Mouse (Mus musculus) heart, adult 9 months (tissue): ENCODE data around the gene Ctf2.
A peak's percentile ranks its signal among the peaks of the same experiment; 100 is the strongest.
"Not testable (repeated sequence)": the region's sequence is repeated elsewhere in the genome, so short reads cannot be mapped to it uniquely, and the experiment has no call there.

Experiments used
- DNase-seq, 2 experiments: peaks; one replicate each; pipeline ENCODE4 v3.0.0; 2022; ENCODE audit warnings: low spot score in 2 of 2

Gene Ctf2

GRCm38 (mm10) chr7:127732066-127732465, at the start of gene Ctf2:
Gene Ctf2, minus strand, starts transcription at chr7:127732166.
- not testable (repeated sequence) for DNase-seq

- DNase-seq, result no peak
Measured at GRCm38 (mm10) chr7:127778350-127778749, 46.4 kb upstream of the Ctf2 start.

- peak in 1 of 2 experiments; percentile 38 for DNase-seq
Measured at GRCm38 (mm10) chr7:127777474-127778266, 45.7 kb upstream of the Ctf2 start.

- DNase-seq, result peak; percentile 93 to 96
Measured at GRCm38 (mm10) chr7:127776878-127777473, 45.0 kb upstream of the Ctf2 start.

- DNase-seq, result peak; percentile 75 to 84
Measured at GRCm38 (mm10) chr7:127776426-127776825, 44.5 kb upstream of the Ctf2 start, which contains the start of gene Setd1a. Gene Setd1a, plus strand, starts transcription at chr7:127776670.

GRCm38 (mm10) chr7:127775837-127776236, 43.9 kb upstream of the Ctf2 start:
- DNase-seq, result not testable (repeated sequence)

- peak in 1 of 2 experiments; percentile 45 for DNase-seq
Measured at GRCm38 (mm10) chr7:127773664-127774384, 41.9 kb upstream of the Ctf2 start.

GRCm38 (mm10) chr7:127772557-127772956, 40.6 kb upstream of the Ctf2 start:
- no peak for DNase-seq

GRCm38 (mm10) chr7:127772080-127772479, 40.1 kb upstream of the Ctf2 start:
- DNase-seq, result no peak

GRCm38 (mm10) chr7:127771262-127771661, 39.3 kb upstream of the Ctf2 start:
- DNase-seq, result no peak

GRCm38 (mm10) chr7:127770039-127770905, 38.3 kb upstream of the Ctf2 start:
- DNase-seq, result peak in 1 of 2 experiments; percentile 46

- peak; percentile 92 to 95 for DNase-seq
Measured at GRCm38 (mm10) chr7:127769651-127770038, 37.7 kb upstream of the Ctf2 start, which contains the start of gene Orai3. Gene Orai3, plus strand, starts transcription at chr7:127769815.

GRCm38 (mm10) chr7:127768997-127769593, 37.1 kb upstream of the Ctf2 start:
- DNase-seq, result peak; percentile 98 to 99

- no peak for DNase-seq
Measured at GRCm38 (mm10) chr7:127768346-127768996, 36.5 kb upstream of the Ctf2 start.

- DNase-seq, result no peak
Measured at GRCm38 (mm10) chr7:127767671-127768345, 35.8 kb upstream of the Ctf2 start.

- DNase-seq, result no peak
Measured at GRCm38 (mm10) chr7:127766851-127767609, 35.1 kb upstream of the Ctf2 start.

- no peak for DNase-seq
Measured at GRCm38 (mm10) chr7:127765756-127766155, 33.8 kb upstream of the Ctf2 start.

- no peak for DNase-seq
Measured at GRCm38 (mm10) chr7:127763642-127764041, 31.7 kb upstream of the Ctf2 start.

GRCm38 (mm10) chr7:127761026-127761425, 29.1 kb upstream of the Ctf2 start:
- DNase-seq, result peak; percentile 67 to 77
